Mouse (Mus musculus) Patski (cell line): ENCODE measurements around the gene Wwox. TPM values are rescaled to one million over a fixed set of nuclear protein-coding genes. Genes with fewer than 3 reads are reported as not detected.
A peak's percentile ranks its signal among the peaks of the same experiment; 100 is the strongest.

Experiments
- ATAC-seq: fragments of 100-300 bp; one replicate; pipeline ENCODE4 v1.8.0; 2021
- CTCF ChIA-PET: fragments of 350-600 bp; sonication (Branson Sonifier 250); formaldehyde crosslinking; loops from one replicate; lab custom pipeline; 2022; ENCODE audit warnings: inconsistent platforms; lab: Charles Lee
- POLR2A ChIA-PET: fragments of 350-600 bp; sonication (Branson Sonifier 250); formaldehyde crosslinking; loops from one replicate; lab custom pipeline; 2022; ENCODE audit warnings: antibody characterized with exemption, inconsistent platforms; lab: Charles Lee
- DNase-seq: peaks from one replicate; pipeline ENCODE4 v3.0.0-alpha.2; 2011; ENCODE audit warnings: low read depth, low spot score
- H3K27me3 ChIP-seq: fragments of 371-371 bp; one replicate; pipeline ENCODE4 v1.5.1; 2021
- CTCF ChIP-seq: fragments of 100-300 bp; IDR thresholded peaks from one replicate; pipeline ENCODE4 v1.5.1; 2021
- in situ Hi-C: fragments of 300-500 bp; cut with MboI; formaldehyde crosslinking; loops from 3 replicates; pipeline ENCODE4 v1.11.1; 2018; ENCODE audit warnings: low pct_unique_long_range_greater_than_20kb, mixed read lengths
- polyA plus RNA-seq: library from polyadenylated mRNA; unstranded; gene quantifications from one replicate; pipeline ENCODE4 v1.2.3, GENCODE M21; 2021

Wwox gene
- polyA plus RNA-seq, 1 experiment from 2014 or later = 21.9 TPM

- H3K27me3 ChIP-seq = peaks cover 4% of the 10 kb centered on the region
- DNase-seq (no peak), ATAC-seq (no peak)
- ChIA-PET CTCF (no interaction called here), POLR2A (no interaction called here)
- TF ChIP-seq CTCF = no peak
- in situ Hi-C loops = no loop called here
Measured at GRCm38 (mm10) chr8:115063623-115064022, 624.2 kb downstream of the Wwox start.

GRCm38 (mm10) chr8:115064691-115065090 is 625.2 kb downstream of the Wwox start:
- CTCF ChIA-PET = no interaction called here
- ATAC-seq = no peak
- POLR2A ChIA-PET = no interaction called here

DNA sequence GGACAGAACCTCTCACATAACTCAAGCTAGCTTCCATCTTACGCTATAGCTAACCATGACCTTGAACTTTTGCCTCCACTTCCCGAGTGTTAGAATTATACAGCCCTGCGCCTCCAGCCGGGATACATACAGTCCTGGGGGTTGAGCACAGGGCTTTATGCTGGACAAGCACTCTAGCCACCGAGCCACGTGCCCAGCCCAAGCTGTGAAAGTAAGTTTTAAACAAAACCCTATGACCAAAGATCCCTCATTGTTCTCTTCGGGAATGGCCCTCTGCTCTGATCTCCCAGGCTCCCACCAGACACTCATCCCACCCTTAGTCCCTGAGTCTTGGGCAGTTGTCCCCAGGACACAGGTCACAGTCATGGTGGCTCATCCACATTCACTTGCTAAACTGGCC is 625.9 kb downstream of the Wwox start:
- ATAC-seq (no peak), DNase-seq (no peak)
- in situ Hi-C loops = no loop called here
- TF ChIP-seq CTCF = no peak
- no peaks in the 10 kb centered on the region for H3K27me3 ChIP-seq
- CTCF ChIA-PET = no interaction called here
- POLR2A ChIA-PET = no interaction called here

More at GRCm38 (mm10) chr8:115064691-115065090, 625.2 kb downstream of the Wwox start:
- DNase-seq = no peak
- H3K27me3 ChIP-seq = no peaks in the 10 kb centered on the region
- TF ChIP-seq CTCF = no peak
- in situ Hi-C loops = no loop called here

- in situ Hi-C loops = no loop called here
- ChIA-PET POLR2A (no interaction called here), CTCF (no interaction called here)
- no peak for DNase-seq
- TF ChIP-seq CTCF = no peak
- ATAC-seq = no peak
- H3K27me3 ChIP-seq = no peaks in the 10 kb centered on the region
Measured at GRCm38 (mm10) chr8:115066550-115067058, 627.1 kb downstream of the Wwox start.

- no peak for TF ChIP-seq CTCF
- DNase-seq = no peak
- ChIA-PET CTCF (interaction anchor here (1.6 kb wide), 1 partner anchor 11 kb away, joined by 3 read pairs; no protein-coding TSS in a partner anchor), POLR2A (no interaction called here)
- no peaks in the 10 kb centered on the region for H3K27me3 ChIP-seq
- no peak for ATAC-seq
- in situ Hi-C loops = no loop called here
Measured at GRCm38 (mm10) chr8:115068723-115069122, 629.3 kb downstream of the Wwox start.

GRCm38 (mm10) chr8:115070225-115070624 is 630.8 kb downstream of the Wwox start:
- POLR2A ChIA-PET = interaction anchor here (0.6 kb wide), 1 partner anchor 317 kb away, joined by 3 read pairs; no protein-coding TSS in a partner anchor
- in situ Hi-C loops = no loop called here
- DNase-seq (no peak), ATAC-seq (no peak)
- H3K27me3 ChIP-seq = no peaks in the 10 kb centered on the region
- CTCF ChIA-PET = no interaction called here
- no peak for TF ChIP-seq CTCF

GRCm38 (mm10) chr8:115071231-115071630 is 631.8 kb downstream of the Wwox start:
- ATAC-seq (no peak), DNase-seq (no peak)
- TF ChIP-seq CTCF = no peak
- no peaks in the 10 kb centered on the region for H3K27me3 ChIP-seq
- in situ Hi-C loops = no loop called here
- CTCF ChIA-PET = no interaction called here
- POLR2A ChIA-PET = no interaction called here

- in situ Hi-C loops = loop anchor here (25.0 kb wide), 1 partner anchor 1059 kb away; no protein-coding TSS in a partner anchor
- no peak for TF ChIP-seq CTCF
- no peak for ATAC-seq
- ChIA-PET CTCF (no interaction called here), POLR2A (interaction anchor here (0.6 kb wide), 1 partner anchor 680 kb away, joined by 3 read pairs; no protein-coding TSS in a partner anchor)
- DNase-seq = no peak
- H3K27me3 ChIP-seq = no peaks in the 10 kb centered on the region
Measured at GRCm38 (mm10) chr8:115078296-115078695, 638.8 kb downstream of the Wwox start.

DNA sequence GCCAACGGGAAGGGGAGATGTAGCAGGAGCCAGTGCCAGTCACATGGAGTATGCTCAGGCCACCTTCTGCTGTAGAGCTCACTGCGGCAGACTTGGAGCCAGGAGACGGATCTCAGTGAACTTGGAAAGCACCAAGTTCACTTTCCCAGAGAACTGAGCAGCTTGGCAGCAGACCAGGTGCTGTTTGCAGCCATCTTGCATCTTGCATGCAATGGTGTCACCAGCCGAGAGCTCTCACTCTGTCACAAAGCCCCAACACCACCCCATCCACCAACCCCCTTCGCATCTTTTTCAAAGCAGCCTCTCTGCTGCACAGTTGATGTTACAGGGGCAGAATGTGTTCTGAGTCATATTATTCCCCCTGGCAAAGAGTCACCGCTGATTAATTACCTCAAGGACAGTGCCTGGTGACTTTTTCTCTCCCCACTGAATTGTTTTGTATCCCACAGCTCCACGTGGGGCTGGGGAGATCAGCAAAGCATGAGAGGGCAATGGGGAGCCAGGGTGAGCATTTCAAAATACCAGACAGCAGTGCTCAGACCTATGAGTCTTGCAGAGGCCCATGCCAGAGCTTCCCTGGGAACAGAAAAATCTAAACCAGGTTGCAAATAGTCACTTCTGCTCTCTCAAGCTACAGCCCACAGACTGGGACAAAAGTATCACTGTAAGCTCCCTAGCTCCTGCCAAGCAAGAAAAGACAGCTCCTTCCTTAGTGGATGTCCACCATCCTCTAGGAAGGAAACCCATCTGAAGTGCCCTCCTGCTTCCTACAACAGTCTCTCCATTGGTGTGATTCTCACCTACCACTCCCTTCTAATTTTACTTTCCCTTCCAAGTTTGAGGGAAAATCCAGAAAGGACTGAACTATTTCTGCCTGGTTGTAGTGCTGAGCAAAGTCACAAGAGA is 642.1 kb downstream of the Wwox start:
- ATAC-seq = peak; percentile 78
- peak; percentile 57 for DNase-seq
- in situ Hi-C loops = loop anchor here (25.0 kb wide), 1 partner anchor 1056 kb away; no protein-coding TSS in a partner anchor
- ChIA-PET CTCF (interaction anchor here (1.4 kb wide), 1 partner anchor 38 kb away, joined by 3 read pairs; no protein-coding TSS in a partner anchor), POLR2A (no interaction called here)
- no peaks in the 10 kb centered on the region for H3K27me3 ChIP-seq
- no peak for TF ChIP-seq CTCF

DNA sequence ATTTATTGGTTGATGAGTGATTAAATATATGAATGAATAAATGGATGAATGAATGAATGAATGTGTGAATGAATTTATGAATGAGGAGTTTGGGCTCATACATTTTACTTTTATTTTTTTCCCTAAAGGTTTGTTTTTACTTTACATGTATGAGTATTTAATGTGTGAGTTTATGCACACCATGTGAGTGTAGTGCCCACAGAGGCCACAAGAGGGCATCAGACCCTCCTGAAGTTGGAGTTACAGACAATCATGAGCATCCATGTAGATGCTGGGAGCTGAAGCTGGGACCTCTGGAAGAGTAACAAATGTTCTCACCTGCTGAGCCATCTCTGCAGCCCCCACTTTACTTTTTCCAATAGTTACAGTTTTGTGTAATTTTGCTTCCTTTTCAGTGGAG is 648.7 kb downstream of the Wwox start:
- no peaks in the 10 kb centered on the region for H3K27me3 ChIP-seq
- in situ Hi-C loops = loop anchor here (25.0 kb wide), 1 partner anchor 1049 kb away; no protein-coding TSS in a partner anchor
- ChIA-PET CTCF (no interaction called here), POLR2A (no interaction called here)
- no peak for ATAC-seq
- DNase-seq = no peak
- peak; percentile 47 for TF ChIP-seq CTCF

DNA sequence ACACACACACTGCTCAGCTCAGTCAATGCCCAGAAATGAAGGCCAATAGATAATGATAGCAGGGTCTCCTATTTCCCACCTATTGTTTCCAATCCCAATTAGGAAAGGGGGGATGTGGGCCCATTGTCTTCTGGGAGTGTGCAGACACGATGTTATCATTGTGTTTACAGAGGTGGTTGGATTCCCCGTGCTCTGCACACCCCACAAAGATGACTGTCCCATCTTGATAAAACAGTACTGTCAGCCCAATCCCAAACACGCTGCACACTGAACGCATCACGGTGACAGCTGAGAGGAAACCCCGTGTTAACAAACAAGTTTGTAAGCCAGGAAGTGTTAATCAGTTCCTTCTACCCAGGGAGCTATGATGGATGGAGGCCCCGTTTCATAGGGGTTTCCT is 650.3 kb downstream of the Wwox start:
- no peak for TF ChIP-seq CTCF
- no peak for ATAC-seq
- CTCF ChIA-PET = no interaction called here
- no peaks in the 10 kb centered on the region for H3K27me3 ChIP-seq
- in situ Hi-C loops = loop anchor here (25.0 kb wide), 1 partner anchor 1048 kb away; no protein-coding TSS in a partner anchor
- POLR2A ChIA-PET = interaction anchor here (0.7 kb wide), 1 partner anchor 310 kb away, joined by 3 read pairs; no protein-coding TSS in a partner anchor
- DNase-seq = no peak
